Mouse (Mus musculus): ENCODE results near the gene Prh1.
"Not testable (repeated sequence)": the region's sequence is repeated elsewhere in the genome, so short reads cannot be mapped to it uniquely, and the experiment has no call there.

The Prh1 gene

GRCm38 (mm10) chr6:132569509-132569908 is at the start of gene Prh1:
Gene Prh1, plus strand, starts transcription at chr6:132569809.
- DNase-seq (ENCODE audit: low spot score in 2 of 2), result not testable (repeated sequence)

- not testable (repeated sequence) for DNase-seq (ENCODE audit: low spot score in 2 of 2)
Measured at GRCm38 (mm10) chr6:132595613-132596012, 26.0 kb downstream of the Prh1 start, which contains the start of gene Prp2. Gene Prp2, plus strand, starts transcription at chr6:132595913.
